Mouse (Mus musculus): Measurements from ENCODE around the gene Dbndd2. TPM values are rescaled to one million over a fixed set of nuclear protein-coding genes. Genes with fewer than 3 reads are reported as not detected.

Gene Dbndd2
- polyA plus RNA-seq, 1 experiment from 2014 or later, result 13.1 TPM

DNA sequence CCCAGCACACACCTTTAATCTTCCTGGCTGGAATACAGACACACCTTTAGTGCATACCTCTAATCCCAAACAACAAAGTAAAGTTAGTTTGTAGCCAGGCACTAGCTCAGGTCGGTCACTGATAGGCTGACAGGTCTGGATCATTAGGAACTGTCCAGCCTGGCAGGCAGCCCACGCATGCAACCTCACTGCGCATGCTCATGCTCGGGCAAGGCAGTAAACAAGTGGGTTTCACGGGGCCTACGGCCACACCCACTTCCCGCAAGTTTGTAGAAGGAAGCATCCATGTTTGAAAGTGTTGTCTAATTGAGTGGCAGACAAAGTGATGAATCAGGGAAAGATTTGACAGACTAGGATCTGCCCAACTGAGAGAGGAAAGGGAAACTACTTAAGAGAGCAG is 56.7 kb downstream of the Dbndd2 start:
- Histone ChIP-seq H3K27ac (replicated peaks in 1 of 2; ENCODE audit: control insufficient read depth in 1 of 2, insufficient read depth in 1 of 2, low read depth in 2 of 2, low read length in 2 of 2) (no peak overlapping the region), H3K9me3 (ENCODE audit: control insufficient read depth, low read length) (0 out of 2 replicates have a peak, but pooled peaks cover 3% of the 10 kb centered on the region), H3K36me3 (ENCODE audit: control insufficient read depth, insufficient read depth, low read length) (no peaks in the 10 kb centered on the region), H3K4me3 (ENCODE audit: control insufficient read depth in 1 of 2, insufficient read depth in 1 of 2, low read depth in 1 of 2, low read length in 2 of 2) (no peak overlapping the region), H3K4me1 (ENCODE audit: control insufficient read depth in 2 of 2, insufficient read depth in 2 of 2, low read length in 2 of 2) (no peaks in the 10 kb centered on the region), H3K27me3 (ENCODE audit: control insufficient read depth, insufficient read depth, low read length) (no peaks in the 10 kb centered on the region), H3K4me2 (ENCODE audit: low read length) (no peak overlapping the region), H3K9ac (ENCODE audit: low read length) (no peak overlapping the region)
- WGBS, result 76% methylated on average over 7 of the region's 7 CpGs
- no peak for ATAC-seq (ENCODE audit: insufficient number of reproducible peaks, insufficient read depth, low FRiP score, low read depth)

Other genes with a start within 250 kb of the Dbndd2 start
- not detected in 2 replicates for gene Svs2, start 247.6 kb upstream of the Dbndd2 start, polyA plus RNA-seq (2014; fragmentation: Nextera tagmentation; extraction: Ambion mirVana)
- not detected in 2 replicates for gene Svs3b, start 229.5 kb upstream of the Dbndd2 start, polyA plus RNA-seq (2014; fragmentation: Nextera tagmentation; extraction: Ambion mirVana)
- gene Svs4, start 207.6 kb upstream of the Dbndd2 start, polyA plus RNA-seq (2014; fragmentation: Nextera tagmentation; extraction: Ambion mirVana), result not detected in 2 replicates
- not detected in 2 replicates for gene Svs3a, start 196.8 kb upstream of the Dbndd2 start, polyA plus RNA-seq (2014; fragmentation: Nextera tagmentation; extraction: Ambion mirVana)
- not detected in 2 replicates for gene Svs6, start 169.4 kb upstream of the Dbndd2 start, polyA plus RNA-seq (2014; fragmentation: Nextera tagmentation; extraction: Ambion mirVana)
- gene Svs5, start 153.4 kb upstream of the Dbndd2 start, polyA plus RNA-seq (2014; fragmentation: Nextera tagmentation; extraction: Ambion mirVana), result not detected in 2 replicates
- 0.63 and 1.3 TPM in 2 replicates for gene Slpi, start 97.0 kb upstream of the Dbndd2 start, polyA plus RNA-seq (2014; fragmentation: Nextera tagmentation; extraction: Ambion mirVana)
- gene Rbpjl, start 83.0 kb upstream of the Dbndd2 start, polyA plus RNA-seq (2014; fragmentation: Nextera tagmentation; extraction: Ambion mirVana), result 0.05 and 0.08 TPM in 2 replicates
- 0.97 and 1.4 TPM in 2 replicates for gene Matn4, start 80.9 kb upstream of the Dbndd2 start, polyA plus RNA-seq (2014; fragmentation: Nextera tagmentation; extraction: Ambion mirVana)
- 33.5 and 40.1 TPM in 2 replicates for gene Sdc4, start 42.2 kb upstream of the Dbndd2 start, polyA plus RNA-seq (2014; fragmentation: Nextera tagmentation; extraction: Ambion mirVana)
- gene Sys1, start 29.1 kb upstream of the Dbndd2 start, polyA plus RNA-seq (2014; fragmentation: Nextera tagmentation; extraction: Ambion mirVana), result 45.7 and 47.6 TPM in 2 replicates
- gene Gm20458, start 25.1 kb upstream of the Dbndd2 start, polyA plus RNA-seq (2014; fragmentation: Nextera tagmentation; extraction: Ambion mirVana), result 8.0 and 16.3 TPM in 2 replicates
- gene Trp53tg5, start 12.4 kb upstream of the Dbndd2 start, polyA plus RNA-seq (2014; fragmentation: Nextera tagmentation; extraction: Ambion mirVana), result not detected in 2 replicates
- 58.8 and 64.3 TPM in 2 replicates for gene Pigt, start 11.4 kb downstream of the Dbndd2 start, polyA plus RNA-seq (2014; fragmentation: Nextera tagmentation; extraction: Ambion mirVana)
- 1.3 and 6.2 TPM in 2 replicates for gene Wfdc2, start 76.3 kb downstream of the Dbndd2 start, polyA plus RNA-seq (2014; fragmentation: Nextera tagmentation; extraction: Ambion mirVana)
- not detected in 2 replicates for gene Spint3, start 87.4 kb downstream of the Dbndd2 start, polyA plus RNA-seq (2014; fragmentation: Nextera tagmentation; extraction: Ambion mirVana)
- gene Wfdc6a, start 99.3 kb downstream of the Dbndd2 start, polyA plus RNA-seq (2014; fragmentation: Nextera tagmentation; extraction: Ambion mirVana), result 0.35 and 0.43 TPM in 2 replicates
- gene Eppin, start 107.5 kb downstream of the Dbndd2 start, polyA plus RNA-seq (2014; fragmentation: Nextera tagmentation; extraction: Ambion mirVana), result not detected in 2 replicates
- gene Wfdc6b, start 127.4 kb downstream of the Dbndd2 start, polyA plus RNA-seq (2014; fragmentation: Nextera tagmentation; extraction: Ambion mirVana), result not detected in 2 replicates
- gene Wfdc8, start 127.5 kb downstream of the Dbndd2 start, polyA plus RNA-seq (2014; fragmentation: Nextera tagmentation; extraction: Ambion mirVana), result not detected in 2 replicates
- gene Wfdc16, start 152.7 kb downstream of the Dbndd2 start, polyA plus RNA-seq (2014; fragmentation: Nextera tagmentation; extraction: Ambion mirVana), result not detected in 2 replicates
- not detected in 2 replicates for gene Wfdc10, start 169.9 kb downstream of the Dbndd2 start, polyA plus RNA-seq (2014; fragmentation: Nextera tagmentation; extraction: Ambion mirVana)
- not detected in 2 replicates for gene Wfdc9, start 170.5 kb downstream of the Dbndd2 start, polyA plus RNA-seq (2014; fragmentation: Nextera tagmentation; extraction: Ambion mirVana)
- gene Wfdc11, start 188.0 kb downstream of the Dbndd2 start, polyA plus RNA-seq (2014; fragmentation: Nextera tagmentation; extraction: Ambion mirVana), result not detected in 2 replicates
- 0.19 TPM in 1 of 2 replicates, not detected in the other for gene Wfdc13, start 199.0 kb downstream of the Dbndd2 start, polyA plus RNA-seq (2014; fragmentation: Nextera tagmentation; extraction: Ambion mirVana)
- gene Spint4, start 212.4 kb downstream of the Dbndd2 start, polyA plus RNA-seq (2014; fragmentation: Nextera tagmentation; extraction: Ambion mirVana), result not detected in 2 replicates
- not detected in 2 replicates for gene Spint5, start 229.2 kb downstream of the Dbndd2 start, polyA plus RNA-seq (2014; fragmentation: Nextera tagmentation; extraction: Ambion mirVana)

All from heart, embryonic 14.5 days (tissue).